Mouse (Mus musculus): Measurements from ENCODE around the gene Ctcfl. TPM values are rescaled to one million over a fixed set of nuclear protein-coding genes. Genes with fewer than 3 reads are reported as not detected.
A peak's percentile ranks its signal among the peaks of the same experiment; 100 is the strongest.

The Ctcfl gene
- polyA plus RNA-seq, 1 experiment, result not detected

GRCm38 (mm10) chr2:173080785-173081241 is 38.5 kb downstream of the Ctcfl start:
- TF ChIP-seq POLR2A (IDR thresholded peaks at IDR 0.05; ENCODE audit: borderline replicate concordance, extremely low read depth, insufficient read depth, insufficient read length, poor library complexity, severe bottlenecking) (no peak), CTCF (IDR thresholded peaks at IDR 0.05; ENCODE audit: borderline replicate concordance, extremely low read depth, insufficient read depth, insufficient read length) (peak; percentile 88)
- peak; percentile 79 for DNase-seq (ENCODE audit: low read depth)

GRCm38 (mm10) chr2:173079766-173080549 is 39.4 kb downstream of the Ctcfl start:
- no peak for DNase-seq (ENCODE audit: low read depth)
- TF ChIP-seq CTCF (IDR thresholded peaks at IDR 0.05; ENCODE audit: borderline replicate concordance, extremely low read depth, insufficient read depth, insufficient read length) (no peak), POLR2A (IDR thresholded peaks at IDR 0.05; ENCODE audit: borderline replicate concordance, extremely low read depth, insufficient read depth, insufficient read length, poor library complexity, severe bottlenecking) (no peak)

GRCm38 (mm10) chr2:173076921-173077320 is 42.4 kb downstream of the Ctcfl start:
- no peak for DNase-seq (ENCODE audit: low read depth)
- TF ChIP-seq POLR2A (IDR thresholded peaks at IDR 0.05; ENCODE audit: borderline replicate concordance, extremely low read depth, insufficient read depth, insufficient read length, poor library complexity, severe bottlenecking) (no peak), CTCF (IDR thresholded peaks at IDR 0.05; ENCODE audit: borderline replicate concordance, extremely low read depth, insufficient read depth, insufficient read length) (no peak)

DNA sequence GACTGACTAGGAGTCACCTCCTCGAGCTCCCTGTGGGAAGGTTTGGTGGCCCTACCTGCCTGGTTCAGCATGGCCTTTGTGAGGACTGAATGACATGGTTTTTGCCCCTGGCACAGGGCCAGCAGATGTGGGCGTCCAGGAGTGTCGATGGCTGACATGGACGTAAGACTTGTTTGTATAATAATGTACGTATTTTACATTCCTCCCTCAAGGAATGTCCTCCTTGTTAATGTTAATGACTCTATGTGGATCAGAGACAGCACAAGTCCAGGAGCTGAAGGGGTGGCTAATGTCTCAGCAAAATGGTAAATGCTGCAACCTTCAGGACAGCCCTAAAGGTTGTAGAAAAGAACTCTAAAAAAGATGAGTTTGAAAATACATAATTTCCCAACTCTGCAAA is 45.7 kb downstream of the Ctcfl start:
- no peak for DNase-seq (ENCODE audit: low read depth)
- TF ChIP-seq CTCF (IDR thresholded peaks at IDR 0.05; ENCODE audit: borderline replicate concordance, extremely low read depth, insufficient read depth, insufficient read length), result no peak
- no peak for TF ChIP-seq POLR2A (IDR thresholded peaks at IDR 0.05; ENCODE audit: borderline replicate concordance, extremely low read depth, insufficient read depth, insufficient read length, poor library complexity, severe bottlenecking)

DNA sequence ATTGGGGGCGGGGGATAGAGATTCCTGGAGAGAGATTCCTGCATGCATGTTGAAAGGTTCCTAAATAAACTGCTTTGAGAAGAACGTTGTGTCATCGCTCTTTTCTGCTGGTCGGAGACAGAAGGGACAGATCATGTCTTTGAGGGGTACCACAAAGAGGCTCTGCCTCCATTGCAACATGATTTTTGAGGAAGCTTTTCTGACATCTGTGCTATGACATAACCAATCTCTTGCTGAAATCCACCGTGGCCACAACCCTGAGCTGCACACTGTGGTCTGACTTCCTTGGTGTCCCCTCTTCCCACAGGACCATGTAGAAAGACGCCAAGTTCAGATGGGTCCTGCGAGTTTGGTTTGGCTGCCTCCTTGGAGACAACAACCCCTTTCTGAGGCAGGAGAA is 46.4 kb downstream of the Ctcfl start:
- DNase-seq (ENCODE audit: low read depth), result no peak
- TF ChIP-seq CTCF (IDR thresholded peaks at IDR 0.05; ENCODE audit: borderline replicate concordance, extremely low read depth, insufficient read depth, insufficient read length) (no peak), POLR2A (IDR thresholded peaks at IDR 0.05; ENCODE audit: borderline replicate concordance, extremely low read depth, insufficient read depth, insufficient read length, poor library complexity, severe bottlenecking) (no peak)

GRCm38 (mm10) chr2:173064864-173065263 is 54.5 kb downstream of the Ctcfl start:
- DNase-seq (ENCODE audit: low read depth), result no peak
- no peak for TF ChIP-seq POLR2A (IDR thresholded peaks at IDR 0.05; ENCODE audit: borderline replicate concordance, extremely low read depth, insufficient read depth, insufficient read length, poor library complexity, severe bottlenecking)
- TF ChIP-seq CTCF (IDR thresholded peaks at IDR 0.05; ENCODE audit: borderline replicate concordance, extremely low read depth, insufficient read depth, insufficient read length), result no peak

- no peak for DNase-seq (ENCODE audit: low read depth)
- no peak for TF ChIP-seq POLR2A (IDR thresholded peaks at IDR 0.05; ENCODE audit: borderline replicate concordance, extremely low read depth, insufficient read depth, insufficient read length, poor library complexity, severe bottlenecking)
- TF ChIP-seq CTCF (IDR thresholded peaks at IDR 0.05; ENCODE audit: borderline replicate concordance, extremely low read depth, insufficient read depth, insufficient read length), result no peak
Observed at GRCm38 (mm10) chr2:173063219-173063618, 56.1 kb downstream of the Ctcfl start.

DNA sequence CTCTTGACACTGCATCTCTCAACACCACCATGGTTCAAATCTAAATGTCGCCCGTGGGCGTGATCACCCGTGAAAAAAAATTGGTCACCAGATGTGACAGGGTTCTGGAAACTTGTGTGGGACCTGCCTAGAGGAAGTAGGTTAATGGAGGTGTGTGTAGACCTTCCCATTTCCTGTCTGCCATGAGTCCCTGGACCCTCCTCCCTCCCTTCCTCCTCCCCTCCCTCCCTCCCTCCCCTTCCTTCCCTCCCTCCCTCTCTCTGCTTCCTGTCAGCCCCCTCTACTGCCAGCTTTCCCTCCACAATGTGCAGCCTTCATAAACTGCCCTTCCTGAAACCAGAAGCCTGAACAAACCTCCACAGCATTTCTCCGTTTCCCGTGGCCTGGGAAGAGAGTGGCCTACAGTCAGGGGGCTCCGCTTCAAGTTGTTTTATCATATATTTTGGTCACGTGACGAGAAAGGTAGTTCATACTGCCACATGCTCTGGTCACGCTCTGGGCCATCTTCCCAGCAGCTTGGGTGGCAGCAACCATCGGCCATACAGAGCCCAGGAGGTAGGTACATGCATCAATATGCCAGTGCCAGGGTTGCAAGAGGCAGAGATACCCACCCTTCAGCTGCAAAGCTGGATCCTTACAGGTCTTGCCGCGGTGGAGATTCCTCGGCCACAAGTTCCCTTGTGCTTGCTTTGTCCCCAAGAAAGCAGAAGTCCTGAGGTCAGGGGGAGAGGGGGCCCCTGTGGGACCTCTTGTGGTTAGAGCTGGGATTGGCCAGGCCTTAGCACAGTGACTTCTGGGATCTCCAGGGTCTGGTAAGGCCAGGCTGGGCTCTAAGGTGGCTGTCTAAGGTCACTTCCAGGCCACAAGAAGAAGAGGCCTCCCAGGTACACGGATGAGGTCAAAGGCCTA is 57.6 kb downstream of the Ctcfl start:
- TF ChIP-seq CTCF (IDR thresholded peaks at IDR 0.05; ENCODE audit: borderline replicate concordance, extremely low read depth, insufficient read depth, insufficient read length) (0 out of 2 replicates have a peak, but pooled peaks have one; percentile 8), POLR2A (IDR thresholded peaks at IDR 0.05; ENCODE audit: borderline replicate concordance, extremely low read depth, insufficient read depth, insufficient read length, poor library complexity, severe bottlenecking) (no peak)
- DNase-seq (ENCODE audit: low read depth), result no peak

DNA sequence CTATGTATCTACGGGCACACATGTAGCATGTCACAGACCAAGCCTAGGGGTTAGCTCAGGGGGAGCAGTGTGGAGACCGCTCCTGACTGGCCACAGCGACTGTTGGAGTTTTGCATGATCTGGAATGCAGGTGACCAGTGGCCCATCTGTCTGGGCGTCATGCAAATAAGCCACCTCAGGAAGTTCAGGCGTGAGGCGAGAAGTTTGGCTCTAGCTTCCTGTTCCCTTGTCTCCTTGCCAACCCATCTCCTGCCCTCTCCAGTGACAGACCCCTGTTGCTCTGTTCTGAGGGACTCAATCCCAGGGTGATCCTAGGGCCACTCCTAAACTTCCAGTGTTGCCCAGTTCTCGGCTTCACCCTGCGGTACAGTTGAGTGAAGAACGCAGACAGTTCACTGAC is 58.9 kb downstream of the Ctcfl start:
- TF ChIP-seq CTCF (IDR thresholded peaks at IDR 0.05; ENCODE audit: borderline replicate concordance, extremely low read depth, insufficient read depth, insufficient read length) (no peak), POLR2A (IDR thresholded peaks at IDR 0.05; ENCODE audit: borderline replicate concordance, extremely low read depth, insufficient read depth, insufficient read length, poor library complexity, severe bottlenecking) (no peak)
- DNase-seq (ENCODE audit: low read depth), result no peak

DNA sequence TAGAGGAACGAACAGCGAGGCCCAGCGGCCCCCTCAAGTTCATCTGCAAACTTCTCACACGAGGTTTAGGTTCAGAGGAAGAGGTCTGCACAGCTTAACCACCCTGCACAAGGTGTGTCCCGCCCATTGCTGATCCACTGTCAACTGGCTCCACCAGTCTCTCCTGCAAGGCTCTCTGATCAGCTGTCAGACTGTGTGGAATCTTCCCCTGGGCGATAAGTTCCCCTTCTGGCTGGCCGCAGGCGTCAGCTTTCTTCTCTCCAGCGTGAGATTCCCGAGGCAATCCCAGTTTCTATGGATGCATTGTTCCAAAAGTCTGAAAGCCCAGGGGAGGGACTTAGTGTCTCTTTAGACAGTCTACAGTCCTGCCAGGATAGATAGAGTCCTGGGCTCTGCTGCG is 61.1 kb downstream of the Ctcfl start:
- no peak for TF ChIP-seq CTCF (IDR thresholded peaks at IDR 0.05; ENCODE audit: borderline replicate concordance, extremely low read depth, insufficient read depth, insufficient read length)
- TF ChIP-seq POLR2A (IDR thresholded peaks at IDR 0.05; ENCODE audit: borderline replicate concordance, extremely low read depth, insufficient read depth, insufficient read length, poor library complexity, severe bottlenecking), result no peak
- peak; percentile 18 for DNase-seq (ENCODE audit: low read depth)

DNA sequence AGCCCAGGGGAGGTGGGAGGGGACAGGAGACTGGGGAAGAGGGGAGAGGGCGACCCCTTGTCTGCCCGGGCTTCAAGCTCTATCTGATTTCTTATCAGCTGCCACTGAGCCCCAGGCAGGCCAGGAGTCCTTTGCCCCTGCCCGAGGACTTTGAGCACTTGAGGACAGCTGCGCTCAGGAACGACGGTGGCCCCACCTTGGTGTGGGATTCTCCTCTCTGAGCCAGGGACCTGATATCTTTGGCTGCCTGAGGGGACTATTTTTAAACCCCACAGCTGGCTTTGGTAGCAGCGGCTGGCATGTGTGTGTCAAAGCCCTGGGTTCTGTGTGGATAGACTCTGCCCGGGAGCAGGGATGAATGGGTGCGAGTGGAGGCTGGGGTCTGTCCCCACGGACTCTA is 61.7 kb downstream of the Ctcfl start:
- TF ChIP-seq POLR2A (IDR thresholded peaks at IDR 0.05; ENCODE audit: borderline replicate concordance, extremely low read depth, insufficient read depth, insufficient read length, poor library complexity, severe bottlenecking), result no peak
- no peak for TF ChIP-seq CTCF (IDR thresholded peaks at IDR 0.05; ENCODE audit: borderline replicate concordance, extremely low read depth, insufficient read depth, insufficient read length)
- DNase-seq (ENCODE audit: low read depth), result no peak
